Mouse (Mus musculus) lung, adult 2 months (tissue): ENCODE results near the gene Fgfrl1.

ENCODE experiments used
- CTCF ChIP-seq: fragments of 200-500 bp; IDR thresholded peaks from 2 replicates; pipeline ENCODE4 v1.5.1; 2011; ENCODE audit warnings: mild to moderate bottlenecking, low read length, control low read depth; ENCODE audit not compliant: insufficient read depth
- POLR2A ChIP-seq: fragments of 200-500 bp; IDR thresholded peaks from 2 replicates; pipeline ENCODE4 v1.6.1; 2011; ENCODE audit warnings: low read depth, mild to moderate bottlenecking, control low read depth, low read length, borderline replicate concordance; ENCODE audit errors: extremely low read depth

- TF ChIP-seq CTCF, result no peak
- TF ChIP-seq POLR2A, result no peak
Measured at GRCm38 (mm10) chr5:108655891-108656650, 36.1 kb upstream of the Fgfrl1 start.
